Comparison of ENCODE assay signal across 12 mouse cellular contexts in the genomic region with DNA sequence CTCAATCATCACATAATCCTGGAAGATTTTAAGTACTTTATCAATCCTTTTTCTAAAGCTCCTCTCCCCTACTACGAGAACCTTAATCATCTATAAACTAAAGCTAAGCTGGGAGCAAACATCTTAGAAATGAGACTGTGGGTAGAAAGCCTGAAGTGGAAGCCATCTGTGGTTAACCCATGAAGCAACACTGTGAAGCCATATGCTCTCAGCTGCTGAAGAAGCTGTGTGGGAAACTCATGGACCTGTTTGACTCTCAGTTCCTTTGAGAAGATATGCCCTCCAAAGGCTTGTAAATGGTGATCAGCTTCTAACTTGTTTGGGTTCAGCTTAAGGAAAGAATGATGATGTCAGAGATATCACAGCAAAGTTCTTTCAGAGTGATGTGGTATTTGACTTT.
"Had no signal": no experiment of that assay in that cellular context is flagged by ENCODE, and none has a peak within 500 bp of the region (broad histone marks: within the 10 kb centered on the region; RNA-seq: fewer than 3 reads in every experiment).

No protein-coding gene starts in this region.

- ATAC-seq: intestine, postnatal 0 days; liver, postnatal 0 days; lung, postnatal 0 days had no signal

- DNase-seq: kidney, adult 8-10 months; kidney, postnatal 10 days; kidney, postnatal 36 days; left cerebral cortex, postnatal 4 days; liver, postnatal 0 days; lung, embryonic 14.5 days; lung, postnatal 4 days; midbrain, embryonic 14.5 days; thymus, adult 18-20 months; thymus, postnatal 36 days had no signal
